Mouse (Mus musculus) ES-E14 (cell line): ENCODE results near the gene Dpm3.

ENCODE experiments used
- CHD2 ChIP-seq: IDR thresholded peaks from 2 replicates; pipeline ENCODE4 v1.6.1; 2014; ENCODE audit warnings: mild to moderate bottlenecking, low read depth, low read length, inconsistent platforms
- HCFC1 ChIP-seq: IDR thresholded peaks from 2 replicates; pipeline ENCODE4 v1.6.1; 2012; ENCODE audit warnings: low read length, inconsistent platforms, borderline replicate concordance; ENCODE audit not compliant: insufficient read depth
- MAFK ChIP-seq: IDR thresholded peaks from 2 replicates; pipeline ENCODE4 v1.6.1; 2014; ENCODE audit warnings: mild to moderate bottlenecking, low read depth, low read length, inconsistent platforms; ENCODE audit not compliant: insufficient read depth
- ZNF384 ChIP-seq: IDR thresholded peaks from 2 replicates; pipeline ENCODE4 v1.6.1; 2012; ENCODE audit warnings: low read depth, low read length, inconsistent platforms

- TF ChIP-seq ZNF384 (no peak), HCFC1 (no peak), CHD2 (no peak), MAFK (no peak)
These were observed 28.6 kb upstream of the Dpm3 start for GRCm38 (mm10) chr3:89230561-89230960.
